Comparison of ENCODE assay signal across 19 mouse cellular contexts in the genomic region with DNA sequence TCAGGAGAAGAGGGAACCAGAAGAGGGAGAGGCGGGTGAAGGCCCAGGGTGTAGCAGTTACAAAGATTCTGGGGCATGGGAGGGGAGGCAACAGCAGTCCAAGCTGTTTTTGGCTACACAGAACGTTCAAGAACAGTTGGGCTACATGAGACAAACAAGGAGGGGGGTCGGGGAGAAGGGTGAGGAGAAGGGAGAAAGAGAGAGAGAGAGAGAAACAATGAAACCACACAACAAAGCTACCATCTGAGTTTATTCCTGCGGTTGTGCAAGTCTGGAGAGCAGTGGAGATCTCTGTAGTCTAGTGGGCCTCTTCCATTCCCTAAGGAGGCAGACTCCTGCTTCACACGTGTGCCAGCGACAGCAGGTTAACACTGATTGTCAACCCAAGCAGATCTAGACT. TPM values are rescaled to one million over a fixed set of nuclear protein-coding genes. Genes with fewer than 3 reads are reported as not detected.
"Had no signal": no experiment of that assay in that cellular context is flagged by ENCODE, and none has a peak within 500 bp of the region (broad histone marks: within the 10 kb centered on the region; RNA-seq: fewer than 3 reads in every experiment).

No protein-coding gene starts in this region.

- H3K36me3 ChIP-seq: limb, embryonic 13.5 days; liver, embryonic 12.5 days; lung, embryonic 15.5 days; midbrain, embryonic 10.5 days; neural tube, embryonic 15.5 days had no signal

- H3K9ac ChIP-seq: limb, embryonic 13.5 days; liver, embryonic 12.5 days; lung, embryonic 15.5 days; neural tube, embryonic 15.5 days had no signal

- ATAC-seq: intestine, embryonic 16.5 days; liver, embryonic 12.5 days had no signal

- DNase-seq: kidney, adult 2 months; left cerebral cortex, postnatal 4 days; midbrain, embryonic 14.5 days; right cerebral cortex, adult 18-20 months; right cerebral cortex, postnatal 25 days; thymus, adult 18-20 months; thymus, postnatal 36 days had no signal

- H3K9me3 ChIP-seq: limb, embryonic 13.5 days; liver, embryonic 12.5 days; lung, embryonic 15.5 days; midbrain, embryonic 10.5 days; neural tube, embryonic 15.5 days had no signal

- H3K4me3 ChIP-seq: limb, embryonic 13.5 days; liver, embryonic 12.5 days; lung, embryonic 15.5 days; midbrain, embryonic 10.5 days; myocyte; neural tube, embryonic 15.5 days had no signal

- H3K4me2 ChIP-seq: limb, embryonic 13.5 days; liver, embryonic 12.5 days; lung, embryonic 15.5 days; neural tube, embryonic 15.5 days had no signal

- H3K27ac ChIP-seq: limb, embryonic 13.5 days; lung, embryonic 15.5 days; midbrain, embryonic 10.5 days; neural tube, embryonic 15.5 days had no signal

RNA-seq across cellular contexts. Expression of a gene that starts 4.7 kb away (rescaled TPM):
- total RNA-seq: left cerebral cortex, postnatal 10 days; left cerebral cortex, postnatal 4 days had no signal
- polyA plus RNA-seq: midbrain, embryonic 14.5 days; neural tube, embryonic 11.5 days had no signal

RNA-seq across cellular contexts. Expression of a gene that starts 12.4 kb away (rescaled TPM):
- total RNA-seq: left cerebral cortex, postnatal 10 days; left cerebral cortex, postnatal 4 days had no signal
- polyA plus RNA-seq: intestine, embryonic 16.5 days; large intestine, adult 2 months; limb, embryonic 13.5 days; liver, embryonic 16.5 days; lung, embryonic 15.5 days; midbrain, embryonic 10.5 days; midbrain, embryonic 14.5 days; neural tube, embryonic 11.5 days; neural tube, embryonic 15.5 days; small intestine, adult 2 months had no signal
